Mouse (Mus musculus) spleen, postnatal 4 days (tissue): ENCODE results near the gene Tcp11l2.
A peak's percentile ranks its signal among the peaks of the same experiment; 100 is the strongest.

Source experiments
- DNase-seq, 2 experiments: peaks; one replicate each; pipeline ENCODE4 v3.0.0; 2022; ENCODE audit warnings: low spot score in 2 of 2

Gene Tcp11l2

GRCm38 (mm10) chr10:84600136-84600535 lies 23.7 kb downstream of the Tcp11l2 start:
- DNase-seq: no peak

GRCm38 (mm10) chr10:84604335-84604734 lies 27.9 kb downstream of the Tcp11l2 start:
- DNase-seq: no peak

- DNase-seq: no peak
These were observed 31.9 kb downstream of the Tcp11l2 start for GRCm38 (mm10) chr10:84608361-84608760.

GRCm38 (mm10) chr10:84610324-84610723 lies 33.9 kb downstream of the Tcp11l2 start:
- DNase-seq: no peak

- DNase-seq: no peak
These were observed 34.4 kb downstream of the Tcp11l2 start for GRCm38 (mm10) chr10:84610783-84611182.

- DNase-seq: no peak
These were observed 35.2 kb downstream of the Tcp11l2 start for GRCm38 (mm10) chr10:84611664-84612063.

GRCm38 (mm10) chr10:84612281-84612680 lies 35.9 kb downstream of the Tcp11l2 start:
- DNase-seq: no peak

GRCm38 (mm10) chr10:84613366-84613765 lies 36.9 kb downstream of the Tcp11l2 start:
- no peak for DNase-seq

- DNase-seq: no peak
These were observed 38.6 kb downstream of the Tcp11l2 start for GRCm38 (mm10) chr10:84615076-84615475.

GRCm38 (mm10) chr10:84621826-84622790 lies 45.7 kb downstream of the Tcp11l2 start, which contains the start of gene Polr3b:
Gene Polr3b (plus strand): TSS chr10:84622292.
- peak; percentile 90 to 94 for DNase-seq

DNA sequence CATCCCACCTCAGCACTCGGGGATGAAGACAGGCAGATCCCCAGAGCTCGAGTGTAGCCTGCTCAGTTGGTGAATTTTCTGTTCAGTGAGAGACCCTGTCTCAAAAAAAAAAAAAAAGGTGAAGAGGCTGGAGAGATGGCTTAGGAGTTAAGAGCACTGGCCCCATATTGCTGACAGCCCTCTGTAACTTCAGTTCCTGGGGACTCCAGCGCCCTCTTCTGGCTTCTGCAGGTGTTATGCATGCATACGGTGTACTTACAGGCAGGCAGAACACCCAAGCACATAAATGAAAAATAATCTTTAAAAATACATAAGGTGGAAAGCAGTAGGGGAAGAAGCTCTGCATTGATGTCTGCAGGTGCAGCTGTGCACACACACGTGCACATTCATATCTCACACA lies 54.8 kb downstream of the Tcp11l2 start:
- peak in 1 of 2 experiments; percentile 39 for DNase-seq

- DNase-seq: no peak
These were observed 55.6 kb downstream of the Tcp11l2 start for GRCm38 (mm10) chr10:84632005-84632404.

- DNase-seq: no peak
These were observed 60.2 kb downstream of the Tcp11l2 start for GRCm38 (mm10) chr10:84636656-84637055.

DNA sequence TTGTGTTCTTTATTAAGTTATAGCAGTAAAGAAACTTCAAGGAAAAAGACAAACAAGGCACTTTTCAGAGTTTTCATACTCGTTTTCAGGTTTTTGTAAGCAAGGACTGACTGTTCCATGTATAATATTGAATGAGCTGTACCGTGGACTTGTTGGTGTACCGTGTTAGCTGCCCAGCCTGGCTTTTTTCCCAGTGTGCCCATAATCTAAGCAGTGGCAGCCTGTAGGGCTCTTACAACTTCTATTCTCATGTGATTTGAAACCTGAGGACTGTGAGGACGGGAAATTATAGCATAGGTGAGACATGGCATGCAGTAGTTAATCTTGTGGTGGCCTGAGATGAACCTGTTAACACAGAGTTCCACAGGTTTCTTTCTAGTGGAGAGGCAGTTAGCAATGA lies 62.0 kb downstream of the Tcp11l2 start:
- no peak for DNase-seq

- DNase-seq: no peak
These were observed 63.3 kb downstream of the Tcp11l2 start for GRCm38 (mm10) chr10:84639525-84640287.

GRCm38 (mm10) chr10:84640861-84641260 lies 64.4 kb downstream of the Tcp11l2 start:
- no peak for DNase-seq

DNA sequence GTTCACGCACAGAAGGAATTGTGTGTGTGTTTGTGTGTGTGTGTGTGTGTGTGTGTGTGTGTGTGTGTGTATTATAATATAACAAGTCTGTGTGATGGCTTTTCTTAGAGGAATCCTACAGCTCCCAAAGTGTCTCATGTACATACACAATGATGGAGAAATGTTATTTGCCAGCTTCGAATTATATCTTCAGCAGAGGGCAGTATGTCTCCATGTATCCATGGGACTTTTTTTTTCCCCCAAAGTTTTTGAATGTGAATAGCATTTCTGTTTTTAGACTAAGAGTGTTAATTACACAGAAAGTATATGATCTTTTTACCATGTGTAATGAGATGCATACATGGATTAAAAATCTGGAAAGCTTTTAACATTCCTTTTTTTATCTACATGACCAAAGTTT lies 65.2 kb downstream of the Tcp11l2 start:
- DNase-seq: no peak

- DNase-seq: no peak
These were observed 69.5 kb downstream of the Tcp11l2 start for GRCm38 (mm10) chr10:84645940-84646339.

- peak; percentile 52 to 73 for DNase-seq
These were observed 70.2 kb downstream of the Tcp11l2 start for GRCm38 (mm10) chr10:84646506-84647102.

- no peak for DNase-seq
These were observed 70.8 kb downstream of the Tcp11l2 start for GRCm38 (mm10) chr10:84647264-84647663.

DNA sequence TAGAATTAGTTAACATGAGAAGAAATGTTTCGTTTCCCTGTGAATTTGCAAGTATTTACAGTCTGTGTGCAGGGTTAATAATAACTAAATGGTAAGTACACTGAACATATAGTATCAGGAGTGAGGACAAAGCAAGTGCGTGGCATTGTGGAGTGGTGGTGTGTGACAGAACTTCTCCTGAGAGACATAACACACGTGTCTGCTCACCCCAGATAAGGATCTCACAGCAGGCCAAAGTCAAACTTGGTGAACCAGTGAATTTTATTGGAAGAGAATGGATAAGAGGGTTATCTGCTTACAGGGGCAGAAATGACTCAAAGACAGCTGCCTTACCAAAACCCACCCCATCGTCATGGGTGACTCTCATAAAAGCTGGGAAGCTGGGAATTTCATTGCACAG lies 72.5 kb downstream of the Tcp11l2 start:
- DNase-seq: no peak

DNA sequence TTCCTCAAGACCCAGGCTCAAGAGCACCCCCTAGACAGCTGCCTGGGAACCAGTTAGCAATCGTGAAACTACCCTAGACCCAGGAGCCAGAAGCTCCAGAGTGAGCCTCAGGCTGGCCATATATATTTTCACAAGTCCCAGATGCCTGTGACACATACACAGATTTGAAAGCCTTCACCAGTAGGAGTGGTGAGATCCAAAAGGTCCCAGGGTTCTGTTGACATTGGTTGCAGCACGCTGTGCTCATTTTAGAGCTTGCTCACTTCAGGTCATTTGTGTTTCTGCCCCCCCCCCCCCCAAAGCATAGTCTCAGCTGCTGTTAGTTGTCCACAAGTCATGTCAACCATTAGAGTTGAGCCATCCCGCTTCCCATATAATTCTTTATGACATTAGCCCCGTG lies 77.6 kb downstream of the Tcp11l2 start:
- DNase-seq: no peak
